Mouse (Mus musculus): ENCODE data around the gene Fabp6. TPM values are rescaled to one million over a fixed set of nuclear protein-coding genes. Genes with fewer than 3 reads are reported as not detected.

The Fabp6 gene
- total RNA-seq, 2 experiments from 2014 or later = not detected

- ATAC-seq (replicated peaks; ENCODE audit: low FRiP score, low TSS enrichment, poor library complexity, severe bottlenecking) = no peak
These were observed 4.5 kb upstream of the Fabp6 start for GRCm38 (mm10) chr11:43605859-43606258.

DNA sequence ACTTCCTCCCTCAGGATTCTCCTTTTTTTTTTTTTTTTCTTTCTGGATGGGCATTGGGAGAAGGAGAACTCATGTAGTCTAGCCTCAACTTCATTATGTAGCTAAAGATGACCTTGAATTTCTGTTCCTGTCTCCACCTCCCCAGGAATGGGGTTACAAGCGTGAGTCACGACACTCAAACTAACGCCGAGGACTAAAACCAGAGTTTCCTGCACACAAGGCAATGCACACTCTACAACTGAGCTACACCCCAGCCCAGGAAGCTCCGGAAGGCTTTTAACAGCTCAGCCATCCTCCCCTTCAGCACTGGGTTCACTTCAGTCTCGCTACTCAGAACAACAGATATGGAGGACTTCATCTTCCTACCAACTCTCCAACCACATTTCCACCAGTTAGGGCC is 3.6 kb upstream of the Fabp6 start:
- no peak for ATAC-seq (replicated peaks; ENCODE audit: low FRiP score, low TSS enrichment, poor library complexity, severe bottlenecking)

DNA sequence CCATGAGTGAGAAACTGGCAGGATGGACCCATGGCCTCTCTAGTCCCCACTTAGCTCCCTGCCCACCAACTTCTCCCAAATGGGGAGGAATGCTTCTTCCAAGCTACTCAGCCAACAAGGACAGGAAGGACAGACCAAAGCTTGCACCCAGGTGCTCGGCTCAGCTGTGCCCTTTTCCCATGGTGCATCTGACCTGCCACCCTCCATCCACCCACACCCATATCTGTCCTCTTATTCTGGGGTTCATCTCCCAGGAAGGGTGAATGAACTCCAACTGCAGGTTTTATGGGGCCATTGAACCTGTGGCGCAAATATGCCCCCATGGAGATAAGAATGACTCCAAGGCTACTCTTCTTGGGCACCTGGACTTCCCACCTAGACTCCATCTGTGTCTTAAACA is 2.9 kb upstream of the Fabp6 start:
- no peak for ATAC-seq (replicated peaks; ENCODE audit: low FRiP score, low TSS enrichment, poor library complexity, severe bottlenecking)

GRCm38 (mm10) chr11:43589530-43590072 is 11.7 kb downstream of the Fabp6 start:
- ATAC-seq (replicated peaks; ENCODE audit: low FRiP score, low TSS enrichment, poor library complexity, severe bottlenecking) = no peak

- ATAC-seq (replicated peaks; ENCODE audit: low FRiP score, low TSS enrichment, poor library complexity, severe bottlenecking) = peak; percentile 70; the same call in 1 of the 2 replicates
These were observed 14.8 kb downstream of the Fabp6 start, which contains the start of gene 4933415A04Rik for GRCm38 (mm10) chr11:43586324-43587090. Gene 4933415A04Rik (plus strand): TSS chr11:43587040.

GRCm38 (mm10) chr11:43585211-43586005 is 15.9 kb downstream of the Fabp6 start:
- ATAC-seq (replicated peaks; ENCODE audit: low FRiP score, low TSS enrichment, poor library complexity, severe bottlenecking) = no peak

DNA sequence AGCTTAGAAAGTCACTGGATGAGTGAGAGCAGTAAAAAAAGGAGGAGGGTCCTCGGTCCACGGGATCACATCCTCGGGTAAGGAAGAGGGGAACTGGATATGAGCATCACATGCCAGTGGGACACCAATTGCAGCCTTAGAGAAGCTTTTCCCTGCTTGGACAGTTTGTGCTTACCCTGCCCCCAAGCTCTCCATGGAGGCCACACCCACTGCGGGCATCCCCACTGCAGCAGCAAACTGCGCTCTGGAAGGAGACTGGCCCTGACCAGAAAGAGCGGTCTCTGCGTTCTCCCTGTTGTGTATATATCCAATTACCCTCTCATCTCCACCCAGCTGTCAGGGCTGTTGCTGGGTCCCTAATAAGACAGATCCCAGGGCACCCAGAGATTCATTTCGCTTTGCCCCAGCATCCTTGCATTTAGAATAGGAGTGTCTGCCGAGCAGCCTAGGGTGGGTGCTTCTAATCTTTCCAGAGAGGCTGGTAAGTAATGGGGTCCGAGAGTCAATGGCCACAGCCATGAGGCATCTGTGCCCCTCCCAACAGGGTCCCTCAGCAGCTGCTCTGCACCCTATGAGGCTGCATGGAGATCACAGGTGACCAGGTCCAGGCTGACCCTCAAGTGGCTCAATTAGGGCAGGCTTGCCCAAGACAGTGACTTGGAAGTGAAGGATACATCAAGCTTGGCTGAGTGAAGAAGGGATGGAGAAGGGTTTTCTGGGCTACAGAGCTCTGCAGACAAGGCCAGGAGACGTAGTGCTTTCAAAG is 23.4 kb downstream of the Fabp6 start:
- ATAC-seq (replicated peaks; ENCODE audit: low FRiP score, low TSS enrichment, poor library complexity, severe bottlenecking) = no peak

GRCm38 (mm10) chr11:43575376-43576151 is 25.8 kb downstream of the Fabp6 start:
- ATAC-seq (replicated peaks; ENCODE audit: low FRiP score, low TSS enrichment, poor library complexity, severe bottlenecking) = peak; percentile 50; the same call in 1 of the 2 replicates

GRCm38 (mm10) chr11:43575061-43575375 is 26.3 kb downstream of the Fabp6 start:
- ATAC-seq (replicated peaks; ENCODE audit: low FRiP score, low TSS enrichment, poor library complexity, severe bottlenecking) = no peak

DNA sequence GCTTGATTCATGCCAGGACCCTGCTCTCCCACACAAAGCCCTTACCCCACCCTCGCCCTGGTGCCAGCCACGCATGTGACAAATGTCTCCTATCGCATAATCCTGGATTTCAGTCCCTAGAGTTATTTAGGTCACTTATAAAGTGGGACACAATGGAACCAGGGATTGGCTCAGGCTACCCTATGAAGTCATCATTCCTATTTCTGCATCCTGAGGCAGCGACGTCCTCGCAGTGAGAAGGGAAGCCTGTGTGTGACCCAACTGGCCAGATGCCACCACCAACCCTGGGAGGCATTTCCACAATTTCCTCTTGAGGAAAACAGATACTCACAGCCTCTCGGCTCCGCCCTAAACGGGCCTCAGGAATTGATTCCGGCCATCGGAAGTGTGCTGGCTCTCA is 31.7 kb downstream of the Fabp6 start:
- ATAC-seq (replicated peaks; ENCODE audit: low FRiP score, low TSS enrichment, poor library complexity, severe bottlenecking) = no peak

- ATAC-seq (replicated peaks; ENCODE audit: low FRiP score, low TSS enrichment, poor library complexity, severe bottlenecking) = no peak
These were observed 32.2 kb downstream of the Fabp6 start for GRCm38 (mm10) chr11:43569188-43569587.

- peak; percentile 77 for ATAC-seq (replicated peaks; ENCODE audit: low FRiP score, low TSS enrichment, poor library complexity, severe bottlenecking)
These were observed 33.1 kb downstream of the Fabp6 start for GRCm38 (mm10) chr11:43568263-43568662.

GRCm38 (mm10) chr11:43566696-43567095 is 34.6 kb downstream of the Fabp6 start:
- no peak for ATAC-seq (replicated peaks; ENCODE audit: low FRiP score, low TSS enrichment, poor library complexity, severe bottlenecking)

GRCm38 (mm10) chr11:43565852-43566251 is 35.5 kb downstream of the Fabp6 start:
- ATAC-seq (replicated peaks; ENCODE audit: low FRiP score, low TSS enrichment, poor library complexity, severe bottlenecking) = no peak

DNA sequence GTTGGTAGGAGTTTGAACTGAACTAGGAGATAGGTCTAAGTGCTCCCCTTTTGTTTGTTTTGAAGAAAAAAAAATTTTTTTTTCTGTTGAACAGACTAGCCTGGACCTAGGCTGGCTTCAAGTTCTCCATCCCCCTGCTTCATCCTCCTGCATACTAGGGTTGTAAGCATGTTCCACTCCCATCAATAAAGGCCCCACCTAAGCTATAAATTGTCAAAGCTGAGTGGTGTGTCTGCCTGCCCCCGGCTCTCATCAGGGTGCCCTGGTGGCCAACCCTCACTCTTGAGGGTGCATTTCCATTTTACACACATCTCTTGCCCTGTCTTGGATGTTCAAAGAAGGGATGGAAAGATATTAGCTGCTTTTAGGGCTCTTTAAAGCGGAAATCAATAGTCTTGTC is 35.9 kb downstream of the Fabp6 start:
- no peak for ATAC-seq (replicated peaks; ENCODE audit: low FRiP score, low TSS enrichment, poor library complexity, severe bottlenecking)

- no peak for ATAC-seq (replicated peaks; ENCODE audit: low FRiP score, low TSS enrichment, poor library complexity, severe bottlenecking)
These were observed 37.6 kb downstream of the Fabp6 start for GRCm38 (mm10) chr11:43563654-43564244.

DNA sequence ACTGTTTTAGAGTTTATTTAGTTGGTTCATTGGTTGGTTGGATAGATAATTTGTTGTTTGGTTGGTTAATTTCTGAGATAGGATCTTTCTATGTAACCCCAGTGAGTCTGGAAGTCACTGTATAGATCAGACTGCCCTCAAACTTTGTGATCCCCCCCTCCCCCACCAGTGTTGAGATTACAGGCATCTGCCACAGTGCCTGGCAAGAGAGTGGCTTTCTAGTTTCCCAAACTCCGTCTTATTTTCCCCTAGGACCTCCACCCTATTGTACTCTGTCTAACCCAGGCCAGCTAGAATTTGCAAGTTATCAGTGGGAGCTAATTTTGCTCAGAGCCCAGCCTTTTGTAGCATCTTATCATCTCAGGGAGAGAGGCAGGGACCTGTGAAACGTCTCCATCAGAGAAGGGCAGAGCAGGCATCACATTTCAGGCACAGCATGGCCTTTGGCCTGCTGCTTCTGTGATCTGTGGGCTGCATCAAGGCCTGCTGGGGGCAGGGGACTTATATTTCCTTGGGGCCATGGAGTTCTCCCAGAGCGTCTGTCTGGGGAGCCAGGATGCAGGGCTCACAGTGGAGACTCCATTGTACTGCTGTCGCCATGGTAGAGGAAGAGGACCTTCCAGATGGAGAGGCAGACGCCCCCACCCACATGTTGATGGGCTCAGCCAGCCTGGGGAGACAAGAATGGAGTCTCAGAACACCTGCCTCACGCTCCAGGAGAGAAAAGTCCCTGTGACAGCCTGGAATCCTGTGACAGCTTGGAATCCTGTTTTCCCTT is 41.6 kb downstream of the Fabp6 start:
- ATAC-seq (replicated peaks; ENCODE audit: low FRiP score, low TSS enrichment, poor library complexity, severe bottlenecking) = no peak

GRCm38 (mm10) chr11:43556538-43556937 is 44.8 kb downstream of the Fabp6 start:
- ATAC-seq (replicated peaks; ENCODE audit: low FRiP score, low TSS enrichment, poor library complexity, severe bottlenecking) = no peak
